Mouse (Mus musculus) adrenal gland, postnatal 4 days (tissue): ENCODE data around the gene C87436. TPM values are rescaled to one million over a fixed set of nuclear protein-coding genes. Genes with fewer than 3 reads are reported as not detected.

Experiments
- DNase-seq, 2 experiments: peaks; one replicate each; pipeline ENCODE4 v3.0.0; 2021 to 2022; ENCODE audit warnings: low spot score in 2 of 2, mixed read lengths in 2 of 2
- total RNA-seq, 2 experiments: library from RNA; stranded (reverse); gene quantifications; 2 replicates each; pipeline ENCODE4 v1.2.3; 2021

C87436 gene
- total RNA-seq, 2 experiments from 2014 or later = 17.6 to 19.1 TPM

- no peak for DNase-seq
These were observed 70.6 kb downstream of the C87436 start for GRCm38 (mm10) chr6:86508736-86509135.

GRCm38 (mm10) chr6:86509194-86509865 lies 71.2 kb downstream of the C87436 start:
- no peak for DNase-seq

GRCm38 (mm10) chr6:86509866-86510200 lies 71.7 kb downstream of the C87436 start:
- DNase-seq = no peak

DNA sequence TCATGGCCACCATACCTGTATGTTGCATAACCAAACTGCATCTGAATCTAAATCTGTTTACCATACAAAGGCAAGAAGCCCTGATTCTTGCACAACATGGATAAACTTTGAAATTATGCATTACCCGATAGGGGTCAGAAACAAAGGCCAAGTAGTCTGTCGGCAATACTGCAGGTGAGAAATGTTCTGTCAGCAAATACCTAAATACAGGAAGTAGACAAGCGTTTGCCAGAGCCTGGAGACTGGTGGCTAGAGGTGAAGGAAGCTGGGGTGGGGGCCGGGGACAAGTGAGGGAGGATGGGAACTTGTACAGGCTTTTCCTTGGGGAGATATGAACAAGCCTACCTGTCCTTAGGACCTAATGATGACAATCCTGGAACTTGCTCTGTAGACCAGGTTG lies 72.8 kb downstream of the C87436 start:
- no peak for DNase-seq

- DNase-seq = no peak
These were observed 75.1 kb downstream of the C87436 start for GRCm38 (mm10) chr6:86513296-86513695.

DNA sequence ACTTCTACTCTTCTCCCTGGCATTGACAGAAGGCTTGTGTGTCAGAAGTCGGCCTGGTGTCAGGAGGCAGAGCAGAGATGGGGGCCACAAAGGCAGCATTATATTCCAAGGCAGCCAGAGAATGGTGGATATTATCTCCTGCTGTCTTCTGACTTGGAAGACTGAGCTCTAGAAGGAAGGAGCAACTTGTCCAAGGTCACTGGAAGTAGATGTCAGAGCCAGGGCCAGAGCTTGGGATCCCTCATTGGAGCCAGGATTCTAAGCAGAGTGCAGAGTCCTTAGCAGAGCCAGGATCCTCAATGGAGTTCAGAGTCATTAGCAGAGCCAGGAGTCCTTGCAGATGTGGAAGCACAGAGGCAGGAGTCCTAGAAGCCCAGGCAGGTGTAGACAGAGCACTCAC lies 77.8 kb downstream of the C87436 start:
- DNase-seq = no peak

DNA sequence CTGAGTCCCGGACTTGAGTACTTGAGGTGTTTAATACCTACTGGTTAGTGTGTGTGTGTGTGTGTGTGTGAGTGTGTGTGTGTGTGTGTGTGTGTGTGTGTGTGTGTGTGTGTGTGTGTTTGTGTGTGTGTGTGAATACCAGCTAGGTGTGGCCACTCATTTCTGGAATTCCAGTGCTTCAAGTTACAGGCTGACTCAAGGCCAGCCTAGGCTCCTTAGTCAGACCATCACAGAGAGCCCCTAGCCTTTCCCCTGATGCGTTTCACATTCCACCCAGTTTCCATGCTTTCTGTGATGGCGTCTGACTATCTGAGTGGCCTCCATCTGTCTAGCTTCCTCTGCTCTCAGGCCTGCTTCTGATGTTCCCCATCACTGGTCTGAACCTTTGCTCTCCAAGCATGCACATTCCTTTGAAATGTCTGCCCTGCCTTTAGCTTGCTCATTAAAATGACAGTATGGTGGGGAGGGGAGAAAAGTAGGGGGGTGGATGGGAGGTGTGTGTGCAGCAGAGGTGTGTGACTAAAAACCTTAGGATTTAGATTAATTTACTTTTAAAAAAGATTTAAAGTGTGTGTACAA lies 81.7 kb downstream of the C87436 start:
- DNase-seq = no peak

GRCm38 (mm10) chr6:86522001-86522911 lies 84.1 kb downstream of the C87436 start:
- no peak for DNase-seq

Other genes with a start within 250 kb of the C87436 start
- gene Tgfa, start 243.2 kb upstream of the C87436 start, total RNA-seq = 10 to 100 TPM; 10.2 to 10.4 TPM
- 10 to 100 TPM; 84.1 to 84.5 TPM for gene Fam136a, start 72.7 kb upstream of the C87436 start, total RNA-seq
- 100 to 1,000 TPM; 383 to 436 TPM for gene Snrpg, start 67.1 kb upstream of the C87436 start, total RNA-seq
- 100 to 1,000 TPM; 180 to 205 TPM for gene Pcyox1, start 41.2 kb upstream of the C87436 start, total RNA-seq
- gene Tia1, start 34.2 kb upstream of the C87436 start, total RNA-seq = 100 to 1,000 TPM; 105 to 120 TPM
- 1 to 10 TPM in 1 of 2 experiments, not detected in 1; 2.1 TPM for gene Gm44790, start 11.7 kb upstream of the C87436 start, total RNA-seq
- gene Pcbp1, start 87.9 kb downstream of the C87436 start, total RNA-seq = 100 to 1,000 TPM; 273 to 288 TPM
- 1 to 10 TPM in 1 of 2 experiments, under 1 TPM in 1; 0.99 to 1.1 TPM for gene Asprv1, start 189.8 kb downstream of the C87436 start, total RNA-seq
- gene Mxd1, start 230.8 kb downstream of the C87436 start, total RNA-seq = 10 to 100 TPM; 12.8 to 14.2 TPM
- gene Snrnp27, start 246.1 kb downstream of the C87436 start, total RNA-seq = 10 to 100 TPM; 65.1 to 71.2 TPM